Mouse (Mus musculus) embryonic facial prominence, embryonic 14.5 days (tissue): ENCODE measurements around the gene Bcl2l10. TPM values are rescaled to one million over a fixed set of nuclear protein-coding genes. Genes with fewer than 3 reads are reported as not detected.

Experiments
- ATAC-seq: fragments of 200-750 bp; cut with Nextera tagmentation; 2 replicates; pipeline ENCODE4 v1.8.0; 2017; ENCODE audit warnings: low read depth, moderate number of reproducible peaks, moderate TSS enrichment
- DNase-seq: peaks from one replicate; pipeline ENCODE4 v3.0.0-alpha.2; 2015; ENCODE audit warnings: low spot score
- H3K27ac ChIP-seq: fragments of 300-500 bp; sonication (generic); replicated peaks from 2 replicates; pipeline ENCODE4 v1.5.1; 2014; ENCODE audit warnings: low read depth, mild to moderate bottlenecking, low read length, moderate library complexity
- H3K27me3 ChIP-seq: fragments of 300-500 bp; sonication (generic); replicated peaks from 2 replicates; pipeline ENCODE4 v1.6.1; 2014; ENCODE audit warnings: low read length; ENCODE audit not compliant: control insufficient read depth, insufficient read depth
- H3K36me3 ChIP-seq: fragments of 300-500 bp; sonication (generic); 2 replicates; pipeline ENCODE4 v1.6.1; 2014; ENCODE audit warnings: low read length, mixed read lengths; ENCODE audit not compliant: control insufficient read depth, insufficient read depth
- H3K4me1 ChIP-seq: fragments of 300-500 bp; sonication (generic); 2 replicates; pipeline ENCODE4 v1.6.1; 2014; ENCODE audit warnings: antibody characterized with exemption, low read length; ENCODE audit not compliant: control insufficient read depth, insufficient read depth
- H3K4me2 ChIP-seq: fragments of 300-500 bp; sonication (generic); 2 replicates; pipeline ENCODE4 v1.6.1; 2014; ENCODE audit warnings: low read depth, mild to moderate bottlenecking, low read length, moderate library complexity, mixed read lengths
- H3K4me3 ChIP-seq: fragments of 300-500 bp; sonication (generic); 2 replicates; pipeline ENCODE4 v1.5.1; 2014; ENCODE audit warnings: low read depth, mild to moderate bottlenecking, low read length
- H3K9ac ChIP-seq: fragments of 300-500 bp; sonication (generic); 2 replicates; pipeline ENCODE4 v1.6.1; 2014; ENCODE audit warnings: low read depth, mild to moderate bottlenecking, low read length, moderate library complexity, mixed read lengths
- H3K9me3 ChIP-seq: fragments of 300-500 bp; sonication (generic); 2 replicates; pipeline ENCODE4 v1.6.1; 2016; ENCODE audit warnings: low read length; ENCODE audit not compliant: control insufficient read depth
- WGBS: fragments of 180-500 bp; shearing (Covaris S2); extraction: QIAGEN DNeasy Blood & Tissue Kit; methylation state at CpG from one replicate; pipeline ENCODE4 v1.1.7; 2014; 5-methylcytosine and 5-hydroxymethylcytosine counted together
- polyA plus RNA-seq: library from polyadenylated mRNA; unstranded; fragments of >200 nt; fragmentation: Nextera tagmentation; extraction: Ambion mirVana; gene quantifications from 2 replicates; pipeline ENCODE4 v1.2.1, GENCODE M21; 2014

Bcl2l10 gene
- polyA plus RNA-seq, 1 experiment from 2014 or later, result not detected

GRCm38 (mm10) chr9:75399069-75399468 lies 51.5 kb downstream of the Bcl2l10 start:
- Histone ChIP-seq H3K4me1 (peaks cover 16% of the 10 kb centered on the region; the same call in 1 of the 2 replicates), H3K36me3 (peaks cover 41% of the 10 kb centered on the region)
- 80% methylated on average over 4 of the region's 4 CpGs for WGBS

GRCm38 (mm10) chr9:75400639-75401038 lies 53.1 kb downstream of the Bcl2l10 start:
- H3K27me3 ChIP-seq, result no peaks in the 10 kb centered on the region
- no peak overlapping the region for H3K27ac ChIP-seq
- ATAC-seq (peak; percentile 75; the same call in 1 of the 2 replicates), DNase-seq (peak; percentile 63)
- no peaks in the 10 kb centered on the region for H3K9me3 ChIP-seq
- peaks cover 16% of the 10 kb centered on the region; the same call in 1 of the 2 replicates for H3K4me1 ChIP-seq
- H3K4me3 ChIP-seq, result no peak overlapping the region
- H3K36me3 ChIP-seq, result peaks cover 26% of the 10 kb centered on the region
- 75% methylated on average over 5 of the region's 5 CpGs for WGBS
- H3K9ac ChIP-seq, result no peak overlapping the region
- no peak overlapping the region for H3K4me2 ChIP-seq

More at GRCm38 (mm10) chr9:75399069-75399468, 51.5 kb downstream of the Bcl2l10 start:
- Histone ChIP-seq H3K27me3 (no peaks in the 10 kb centered on the region), H3K9ac (no peak overlapping the region), H3K9me3 (no peaks in the 10 kb centered on the region), H3K4me2 (no peak overlapping the region), H3K27ac (no peak overlapping the region), H3K4me3 (no peak overlapping the region)
- ATAC-seq (no peak), DNase-seq (no peak)

Other genes with a start within 250 kb of the Bcl2l10 start
- 2.0 and 3.4 TPM in 2 replicates for gene Myo5c, start 115.7 kb upstream of the Bcl2l10 start, polyA plus RNA-seq
- 30.3 and 31.1 TPM in 2 replicates for gene Gnb5, start 41.5 kb upstream of the Bcl2l10 start, polyA plus RNA-seq
- gene Mapk6, start 62.2 kb downstream of the Bcl2l10 start, polyA plus RNA-seq, result 60.4 and 71.6 TPM in 2 replicates
- 34.9 and 35.7 TPM in 2 replicates for gene Leo1, start 93.8 kb downstream of the Bcl2l10 start, polyA plus RNA-seq
- 124 and 125 TPM in 2 replicates for gene Tmod3, start 211.9 kb downstream of the Bcl2l10 start, polyA plus RNA-seq